Mouse (Mus musculus) brown adipose tissue, adult 24 weeks (tissue): ENCODE results near the gene Txlng. TPM values are rescaled to one million over a fixed set of nuclear protein-coding genes. Genes with fewer than 3 reads are reported as not detected.
A peak's percentile ranks its signal among the peaks of the same experiment; 100 is the strongest.

Experiments
- H3K27ac ChIP-seq: fragments of 200-500 bp; replicated peaks from 2 replicates; pipeline ENCODE4 v1.5.1; 2012; ENCODE audit warnings: low read depth, mild to moderate bottlenecking, low read length
- H3K4me1 ChIP-seq: fragments of 200-500 bp; 2 replicates; pipeline ENCODE4 v1.6.1; 2012; ENCODE audit warnings: low read length, mixed read lengths; ENCODE audit not compliant: control insufficient read depth, insufficient read depth, insufficient read length
- H3K4me3 ChIP-seq: fragments of 200-500 bp; 2 replicates; pipeline ENCODE4 v1.5.1; 2012; ENCODE audit warnings: low read depth, mild to moderate bottlenecking, low read length, moderate library complexity; ENCODE audit not compliant: insufficient read depth
- polyA plus RNA-seq: library from polyadenylated mRNA; stranded (reverse); fragments of >200 nt; gene quantifications from 2 replicates; pipeline ENCODE4 v1.2.4, GENCODE M21; 2012; ENCODE audit not compliant: missing spikeins, insufficient read depth, insufficient read length

The Txlng gene
- polyA plus RNA-seq, 1 experiment, result 24.7 TPM

- peak overlapping the region; percentile 75 for H3K4me3 ChIP-seq
- no peaks in the 10 kb centered on the region for H3K4me1 ChIP-seq
- H3K27ac ChIP-seq, result peak overlapping the region; percentile 59; the same call in 1 of the 2 replicates
These were observed 94.0 kb downstream of the Txlng start for GRCm38 (mm10) chrX:162734997-162735929.

GRCm38 (mm10) chrX:162730031-162730430 lies 99.2 kb downstream of the Txlng start:
- Histone ChIP-seq H3K4me3 (no peak overlapping the region), H3K4me1 (peaks cover 4% of the 10 kb centered on the region; the same call in 1 of the 2 replicates), H3K27ac (no peak overlapping the region)

Other genes starting within 250 kb of the Txlng start
- 1.3 and 1.5 TPM in 2 replicates for gene Reps2, start 185.8 kb downstream of the Txlng start, polyA plus RNA-seq
- 57.3 and 65.9 TPM in 2 replicates for gene Rbbp7, start 69.1 kb downstream of the Txlng start, polyA plus RNA-seq
- gene Syap1, start 59.0 kb upstream of the Txlng start, polyA plus RNA-seq, result 135 and 150 TPM in 2 replicates
- 43.3 and 43.7 TPM in 2 replicates for gene Ctps2, start 71.8 kb upstream of the Txlng start, polyA plus RNA-seq
- not detected in 2 replicates for gene S100g, start 135.1 kb upstream of the Txlng start, polyA plus RNA-seq